Mouse (Mus musculus) adrenal gland, adult (tissue): ENCODE measurements at regions not wholly inside any gene's neighbourhood (a gene's known extent, or its start where the extent isn't known, plus 50 kb on each side); places are given as distances from the start of the nearest gene placed in this dataset.
A peak's percentile ranks its signal among the peaks of the same experiment; 100 is the strongest.
"Not testable (repeated sequence)": the region's sequence is repeated elsewhere in the genome, so short reads cannot be mapped to it uniquely, and the experiment has no call there.

Source experiments
- DNase-seq, 2 experiments: peaks; one replicate each; pipeline ENCODE4 v3.0.0; 2022 to 2023; ENCODE audit warnings: low spot score in 1 of 2; ENCODE audit not compliant: inconsistent age in 2 of 2

- peak in 1 of 2 experiments; percentile 21 for DNase-seq
Measured at GRCm38 (mm10) chr6:6496789-6497188, 81.7 kb downstream of the Sem1 start.

GRCm38 (mm10) chr6:6496336-6496735 lies 82.1 kb downstream of the Sem1 start:
- DNase-seq = no peak

GRCm38 (mm10) chr6:6488191-6488590 lies 90.3 kb downstream of the Sem1 start:
- DNase-seq = no peak

- DNase-seq = not testable (repeated sequence)
Measured at GRCm38 (mm10) chr6:6481596-6481995, 96.9 kb downstream of the Sem1 start.

- no peak for DNase-seq
Measured at GRCm38 (mm10) chr6:6470397-6470796, 108.1 kb downstream of the Sem1 start.

GRCm38 (mm10) chr6:6467526-6467925 lies 110.9 kb downstream of the Sem1 start:
- DNase-seq = no peak

- no peak for DNase-seq
Measured at GRCm38 (mm10) chr6:6466231-6466630, 112.2 kb downstream of the Sem1 start.

- no peak for DNase-seq
Measured at GRCm38 (mm10) chr6:6463807-6464470, 114.5 kb downstream of the Sem1 start.

- DNase-seq = no peak
Measured at GRCm38 (mm10) chr6:6459918-6460239, 118.6 kb downstream of the Sem1 start.

- no peak for DNase-seq
Measured at GRCm38 (mm10) chr6:6459006-6459917, 119.2 kb downstream of the Sem1 start.

- DNase-seq = no peak
Measured at GRCm38 (mm10) chr6:6457726-6458125, 120.7 kb downstream of the Sem1 start.

- DNase-seq = no peak
Measured at GRCm38 (mm10) chr6:6457001-6457400, 121.5 kb downstream of the Sem1 start.

GRCm38 (mm10) chr6:6455566-6455965 lies 122.9 kb downstream of the Sem1 start:
- DNase-seq = no peak

- DNase-seq = no peak
Measured at GRCm38 (mm10) chr6:6454396-6454795, 124.1 kb downstream of the Sem1 start.

GRCm38 (mm10) chr6:6434855-6435254 lies 143.6 kb downstream of the Sem1 start:
- DNase-seq = no peak

GRCm38 (mm10) chr6:6434261-6434802 lies 144.1 kb downstream of the Sem1 start:
- DNase-seq = no peak

- no peak for DNase-seq
Measured at GRCm38 (mm10) chr6:6433179-6433578, 145.3 kb downstream of the Sem1 start.

GRCm38 (mm10) chr6:6414654-6415610 lies 163.5 kb downstream of the Sem1 start:
- no peak for DNase-seq

GRCm38 (mm10) chr6:6397997-6398396 lies 180.5 kb downstream of the Sem1 start:
- DNase-seq = no peak

GRCm38 (mm10) chr6:6389454-6390445 lies 172.8 kb upstream of the Slc25a13 start:
- no peak for DNase-seq
